Mouse (Mus musculus) ovary, postnatal 14 days (tissue): ENCODE results near the gene Pcp4l1.
"Not testable (repeated sequence)": the region's sequence is repeated elsewhere in the genome, so short reads cannot be mapped to it uniquely, and the experiment has no call there.

Experiments
- DNase-seq: peaks from one replicate; pipeline ENCODE4 v3.0.0; 2022; ENCODE audit warnings: low spot score

Gene Pcp4l1

GRCm38 (mm10) chr1:171195887-171196397 is at the start of gene Pcp4l1:
TSS of gene Pcp4l1 (minus strand) at chr1:171196268.
- peak; percentile 37 for DNase-seq

DNA sequence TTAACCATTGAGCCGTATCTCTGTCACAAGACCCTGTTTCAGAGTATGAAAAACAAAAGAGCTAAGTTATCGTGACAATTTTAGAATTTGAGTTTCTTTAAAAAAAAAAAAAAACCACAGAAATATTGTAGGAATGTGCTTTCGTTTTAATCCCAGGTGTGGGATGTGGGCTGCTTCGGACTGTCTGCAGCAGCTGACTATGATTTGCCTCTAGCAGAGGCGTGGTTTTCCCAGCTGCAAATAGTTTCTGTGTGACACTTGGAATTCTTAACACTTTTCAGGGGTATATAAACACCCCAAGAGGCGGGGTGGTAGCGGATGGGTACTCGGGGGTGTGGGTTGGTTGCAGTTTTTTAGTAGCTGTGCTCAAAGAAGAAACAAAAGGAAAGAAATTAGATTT is 49.3 kb upstream of the Pcp4l1 start:
- no peak for DNase-seq

DNA sequence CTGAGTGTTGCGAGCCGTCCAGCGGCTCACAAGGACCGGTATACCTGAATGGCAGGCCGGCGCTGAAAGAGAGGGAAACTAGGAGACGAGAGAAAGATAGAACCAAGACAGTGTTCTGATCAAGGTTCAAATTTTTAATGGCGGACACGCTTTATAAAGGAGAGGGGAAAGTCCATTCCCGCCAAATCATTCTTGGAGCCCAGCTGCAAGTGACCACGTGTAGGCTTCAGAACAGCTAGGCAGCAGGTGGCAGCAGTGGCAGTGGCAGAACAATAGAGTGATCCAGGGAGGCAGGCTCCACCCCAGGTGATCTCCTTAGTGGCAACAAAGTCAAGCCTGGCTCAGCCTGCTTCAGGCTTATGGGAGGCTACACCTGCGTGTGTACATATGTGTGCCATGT is 45.9 kb upstream of the Pcp4l1 start:
- not testable (repeated sequence) for DNase-seq

DNA sequence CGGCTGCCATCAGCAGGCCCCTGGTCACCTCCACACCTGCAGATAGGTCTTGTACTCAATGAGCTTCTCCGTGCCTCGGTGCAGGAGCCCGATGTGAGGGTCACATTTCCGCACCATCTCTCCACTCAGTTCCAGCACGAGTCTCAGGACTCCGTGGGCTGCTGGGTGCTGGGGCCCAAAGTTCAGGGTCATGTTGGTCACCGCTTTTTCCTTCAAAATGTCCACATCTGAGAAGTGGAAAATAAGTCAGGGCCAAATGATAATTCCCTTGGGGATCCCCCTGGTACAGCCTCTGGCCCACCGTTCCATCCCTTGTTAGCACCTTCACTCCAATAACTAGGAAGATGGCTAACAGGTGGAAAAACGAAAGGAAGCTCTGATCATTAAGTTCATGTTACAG is 44.8 kb upstream of the Pcp4l1 start:
- no peak for DNase-seq

DNA sequence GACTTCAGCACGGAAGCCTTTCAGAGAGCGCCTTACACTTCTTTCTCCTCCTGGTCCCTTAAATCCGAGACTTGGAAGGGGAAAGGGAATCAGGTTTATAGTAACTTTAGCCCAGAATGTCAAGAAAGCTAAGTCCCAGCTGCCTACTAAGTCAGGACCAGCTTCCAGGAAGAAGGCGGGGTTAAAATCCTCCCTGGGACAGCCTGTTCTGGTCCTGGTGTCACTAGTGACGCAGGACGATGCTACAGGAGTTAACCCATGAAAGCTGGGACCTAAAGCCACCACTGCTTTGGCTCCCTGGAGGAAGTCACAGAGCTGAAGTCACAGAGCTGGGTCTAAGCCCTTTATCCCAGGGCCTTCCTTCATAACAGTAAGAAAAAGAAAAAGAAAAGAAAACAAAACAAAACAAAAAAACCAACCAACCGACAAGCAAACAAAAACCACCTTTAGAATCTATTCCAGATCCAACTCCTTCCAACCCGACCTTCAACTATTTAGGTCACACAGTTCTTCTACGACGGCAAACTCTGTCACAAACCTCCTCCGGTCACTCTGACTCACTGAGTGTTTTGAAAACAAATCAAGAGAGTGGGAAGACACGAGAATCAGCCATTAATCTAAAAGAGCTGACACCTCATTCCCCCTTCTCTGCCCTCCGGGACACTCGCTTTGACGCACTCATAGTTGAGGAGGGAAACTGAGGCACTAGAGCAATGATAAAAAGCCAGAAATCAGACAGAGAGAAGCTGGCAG is 44.1 kb upstream of the Pcp4l1 start:
- no peak for DNase-seq

DNA sequence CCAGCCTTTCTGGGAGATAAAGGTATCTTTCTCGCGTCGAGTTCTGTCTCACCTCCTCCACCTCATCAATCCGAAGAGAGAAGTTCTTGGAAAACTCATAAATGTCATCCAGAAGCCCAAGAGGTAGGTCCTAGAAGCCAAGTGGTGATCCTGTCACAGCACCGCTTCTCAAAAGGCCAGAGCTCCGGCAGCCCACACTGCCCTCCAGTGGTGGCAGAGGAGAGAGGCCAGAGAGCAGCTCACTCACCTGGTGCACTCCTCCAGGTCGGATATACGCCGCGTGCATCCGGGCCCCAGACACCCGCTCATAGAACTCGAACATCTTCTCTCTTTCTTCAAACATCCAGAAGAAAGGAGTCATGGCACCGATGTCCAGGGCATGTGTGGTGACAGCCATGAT is 42.4 kb upstream of the Pcp4l1 start:
- DNase-seq: no peak

DNA sequence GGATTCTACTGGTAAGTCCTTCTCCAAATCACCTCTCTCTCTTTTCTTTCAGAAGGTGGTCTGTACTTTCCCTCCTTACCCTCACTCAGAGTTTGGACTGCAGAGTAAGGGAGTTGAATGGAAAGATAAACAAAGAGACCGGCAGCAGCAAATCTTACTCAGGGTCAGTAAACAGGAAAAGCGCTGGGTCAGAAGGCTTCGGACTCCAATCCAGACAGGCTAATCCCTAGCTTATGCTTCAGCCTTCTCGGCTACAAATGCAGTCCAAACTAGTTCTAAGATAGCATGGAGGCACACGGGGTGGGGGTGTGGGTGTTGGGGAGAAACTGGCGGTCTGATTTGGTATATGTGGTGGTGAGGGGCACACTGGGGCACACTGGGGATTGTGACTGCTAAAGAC is 41.4 kb upstream of the Pcp4l1 start:
- no peak for DNase-seq

DNA sequence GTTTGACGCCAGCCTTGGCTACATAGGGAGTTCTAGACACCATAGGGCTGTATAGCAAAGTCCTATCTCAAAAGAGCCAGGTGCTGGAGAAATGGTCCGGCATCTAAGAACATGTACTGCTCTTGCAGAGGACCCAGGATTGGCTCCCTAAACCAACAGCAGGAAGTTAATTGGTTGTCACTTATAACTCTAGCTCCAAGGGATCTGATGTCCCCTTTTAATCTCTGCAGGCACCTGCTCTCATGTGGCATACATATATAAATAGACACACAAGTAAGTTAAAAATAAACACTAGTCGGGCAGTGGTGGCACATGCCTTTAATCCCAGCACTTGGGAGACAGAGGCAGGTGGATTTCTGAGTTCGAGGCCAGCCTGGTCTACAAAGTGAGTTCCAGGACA is 39.7 kb upstream of the Pcp4l1 start:
- no peak for DNase-seq

DNA sequence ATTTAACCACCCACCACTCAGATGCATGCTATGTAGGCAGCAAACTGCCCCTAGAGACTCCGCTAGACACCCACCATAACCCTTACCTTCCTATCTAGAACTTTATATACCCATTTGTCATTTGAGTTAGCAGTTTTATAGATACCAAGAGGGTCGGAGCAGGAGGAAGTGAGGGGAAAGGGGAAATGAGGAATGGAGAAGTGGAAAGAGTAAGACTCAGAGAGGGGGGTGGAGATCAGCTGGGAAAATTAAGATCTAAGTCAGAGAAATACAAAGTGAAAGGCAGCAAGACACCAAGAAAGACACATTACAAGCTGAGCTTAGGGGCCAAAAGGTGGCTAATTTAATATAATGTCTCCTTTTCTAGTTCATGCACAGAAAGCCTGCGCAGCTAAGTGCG is 38.5 kb upstream of the Pcp4l1 start:
- DNase-seq: no peak

- DNase-seq: no peak
Observed at GRCm38 (mm10) chr1:171234126-171234525, 38.1 kb upstream of the Pcp4l1 start, which contains the start of gene Fcer1g. TSS of gene Fcer1g (minus strand) at chr1:171234365.

DNA sequence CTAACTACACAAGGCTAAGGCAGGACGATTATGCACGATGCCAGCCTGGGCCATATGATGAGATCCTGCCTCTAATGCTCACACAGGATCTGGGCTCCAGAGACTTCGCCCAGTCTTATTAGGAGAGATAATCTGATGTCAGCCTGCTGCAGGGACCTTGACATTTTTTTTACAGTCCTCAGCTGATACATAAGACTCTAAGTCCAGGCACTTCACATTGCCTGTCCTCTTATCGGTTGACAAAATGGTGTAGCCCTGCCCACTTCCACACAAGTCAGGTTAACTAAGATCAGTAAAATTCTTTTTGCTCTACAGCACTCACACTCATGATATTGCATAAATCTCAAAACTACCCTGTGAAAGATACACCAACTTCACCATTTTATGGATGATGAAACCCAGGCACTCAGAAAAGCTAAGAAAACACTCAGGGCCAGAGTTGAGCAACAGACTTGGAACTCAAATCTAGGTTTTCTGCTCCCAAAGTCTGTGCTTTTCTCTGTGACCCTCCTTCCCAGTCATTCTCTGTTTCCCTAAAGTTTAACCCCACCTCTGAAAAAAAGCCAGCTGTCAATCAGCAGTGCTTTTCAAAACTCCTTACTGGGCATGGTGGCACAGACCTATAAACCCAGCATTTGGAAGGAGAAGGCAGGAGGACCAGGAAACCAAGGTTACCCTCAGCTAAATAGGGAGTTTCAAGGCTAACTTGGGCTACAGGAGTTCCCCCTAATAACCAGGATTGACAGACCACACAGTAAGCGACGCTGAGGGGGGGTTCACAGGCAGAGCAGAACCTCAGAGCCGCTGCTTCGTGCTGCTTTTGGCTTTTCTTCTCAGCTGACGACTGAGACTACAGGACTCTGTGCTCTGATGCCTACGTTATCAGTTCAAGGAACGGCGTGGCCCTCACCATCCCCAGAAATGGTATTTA is 37.0 kb upstream of the Pcp4l1 start:
- no peak for DNase-seq

- DNase-seq: no peak
Observed at GRCm38 (mm10) chr1:171232348-171232747, 36.3 kb upstream of the Pcp4l1 start.

GRCm38 (mm10) chr1:171231844-171232243 is 35.8 kb upstream of the Pcp4l1 start:
- DNase-seq: no peak

- no peak for DNase-seq
Observed at GRCm38 (mm10) chr1:171230215-171230614, 34.1 kb upstream of the Pcp4l1 start.

GRCm38 (mm10) chr1:171229750-171230149 is 33.7 kb upstream of the Pcp4l1 start:
- no peak for DNase-seq

- no peak for DNase-seq
Observed at GRCm38 (mm10) chr1:171227879-171228278, 31.8 kb upstream of the Pcp4l1 start.

DNA sequence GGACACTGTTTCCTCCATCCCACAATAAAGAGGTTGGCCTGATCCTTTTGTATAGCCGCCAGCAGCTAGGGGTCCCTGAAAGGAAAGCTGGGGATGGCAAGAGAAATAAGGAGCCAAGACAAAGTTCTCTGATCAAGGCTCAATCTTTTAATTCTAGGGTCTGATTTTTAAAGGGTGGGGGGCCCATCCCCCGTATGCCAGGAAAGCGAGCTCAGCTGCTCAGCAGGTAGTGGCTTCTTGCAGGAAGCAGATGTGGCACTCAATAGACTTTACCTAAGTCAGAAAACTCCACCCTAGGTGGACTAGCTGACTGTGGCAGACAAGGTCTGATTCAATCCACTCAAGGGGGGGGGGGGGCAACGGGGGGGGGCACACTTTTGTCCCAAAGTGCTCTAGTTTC is 30.7 kb upstream of the Pcp4l1 start:
- DNase-seq: no peak

- no peak for DNase-seq
Observed at GRCm38 (mm10) chr1:171224857-171225256, 28.8 kb upstream of the Pcp4l1 start, which contains the start of gene Apoa2. TSS of gene Apoa2 (plus strand) at chr1:171225054.

DNA sequence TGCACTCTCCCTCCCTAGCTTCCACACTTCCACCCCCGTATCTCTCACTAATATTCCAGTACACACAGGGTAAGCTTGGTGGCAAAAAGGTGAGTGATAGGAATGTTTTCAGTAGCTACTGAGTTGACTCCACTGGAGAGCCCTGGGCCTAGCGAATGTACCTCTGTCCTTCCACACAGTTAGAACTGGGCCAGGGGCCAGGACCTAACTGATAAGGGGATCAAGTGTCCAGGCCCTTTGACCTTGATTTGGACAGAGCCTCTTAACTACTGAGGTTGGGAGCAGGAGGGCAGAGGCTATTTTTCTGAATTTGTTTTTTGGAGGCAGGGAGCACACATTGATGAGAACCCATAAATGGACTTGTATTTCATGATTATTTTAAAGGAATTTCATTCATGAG is 27.7 kb upstream of the Pcp4l1 start:
- DNase-seq: no peak

- no peak for DNase-seq
Observed at GRCm38 (mm10) chr1:171223168-171223567, 27.1 kb upstream of the Pcp4l1 start.

GRCm38 (mm10) chr1:171222238-171223155 is 26.4 kb upstream of the Pcp4l1 start, which contains the start of gene Tomm40l:
TSS of gene Tomm40l (minus strand) at chr1:171222514.
- peak; percentile 76 for DNase-seq
